Mouse (Mus musculus): ENCODE results near the gene Ylpm1. TPM values are rescaled to one million over a fixed set of nuclear protein-coding genes. Genes with fewer than 3 reads are reported as not detected.

The Ylpm1 gene
- total and polyA plus RNA-seq, 2 experiments = 5.2 to 16.9 TPM

- TF ChIP-seq CTCF (IDR thresholded peaks at IDR 0.05; ENCODE audit: low read depth, low read length) (no peak), POLR2A (IDR thresholded peaks at IDR 0.05; ENCODE audit: extremely low read depth, insufficient read depth, low read length) (no peak)
- H3K27ac ChIP-seq (replicated peaks; ENCODE audit: insufficient read depth, low read depth, low read length) = peak overlapping the region; percentile 72
- H3K27me3 ChIP-seq (ENCODE audit: control insufficient read depth, insufficient read depth, low read length) = no peaks in the 10 kb centered on the region
- peaks cover 3% of the 10 kb centered on the region for H3K4me1 ChIP-seq (ENCODE audit: control insufficient read depth, insufficient read depth, low read length)
- peaks cover 20% of the 10 kb centered on the region for H3K36me3 ChIP-seq (ENCODE audit: control insufficient read depth, insufficient read depth, low read length)
- peak overlapping the region; percentile 93 for H3K4me3 ChIP-seq (ENCODE audit: insufficient read depth, low read depth, low read length)
- H3K9ac ChIP-seq (ENCODE audit: low read depth, low read length) = peak overlapping the region; percentile 86
- H3K79me2 ChIP-seq (ENCODE audit: control insufficient read depth, insufficient read depth, low read length) = peaks cover 14% of the 10 kb centered on the region; the same call in 1 of the 2 replicates
- 4% methylated on average over 15 of the region's 15 CpGs for WGBS
- peak; percentile 71 for DNase-seq (ENCODE audit: extremely low read depth, low read depth, low spot score)
These were observed 26.3 kb upstream of the Ylpm1 start for GRCm38 (mm10) chr12:84969656-84970427.

DNA sequence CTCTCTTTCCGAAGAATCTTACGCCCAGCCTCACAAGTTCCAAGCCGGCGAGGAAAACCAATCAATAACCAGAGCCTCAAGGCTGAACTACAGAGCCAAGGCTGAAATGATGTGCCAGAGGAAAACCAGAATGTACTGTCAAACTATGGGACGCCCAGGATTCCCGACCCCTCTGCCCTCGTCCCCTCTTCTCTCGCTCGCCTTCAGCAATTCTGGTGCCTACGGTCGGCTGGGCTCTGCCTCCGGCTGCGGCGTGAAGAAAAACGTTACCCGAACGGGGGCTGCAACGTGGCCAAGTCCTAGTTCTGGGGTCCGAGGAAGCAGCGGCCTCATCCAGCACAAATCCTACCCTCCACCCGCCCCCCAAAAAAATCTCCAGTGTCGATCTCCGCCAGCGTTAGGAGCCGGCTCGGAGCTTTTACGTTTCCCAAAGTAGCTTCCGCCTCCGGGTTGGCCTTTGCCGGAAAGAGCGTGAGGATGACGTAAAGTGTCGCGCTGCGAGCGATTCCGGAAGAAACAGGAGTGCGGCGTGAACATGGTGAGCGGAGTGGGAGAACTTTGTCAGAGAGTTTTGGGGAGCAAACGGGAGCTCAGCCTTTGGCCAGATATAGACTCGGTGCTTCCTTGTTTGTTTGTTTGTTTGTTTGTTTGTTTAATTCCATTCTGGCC lies 25.6 kb upstream of the Ylpm1 start, which contains the start of the genes Fcf1 and Arel1:
TSS of gene Fcf1 (plus strand) at position 470 of the 669 bp plus-strand sequence.
TSS of gene Arel1 (minus strand) at position 473 of the 669 bp plus-strand sequence.
- Histone ChIP-seq H3K9ac (ENCODE audit: low read depth, low read length) (peak within 1 kb of the TSS; percentile 86), H3K4me1 (ENCODE audit: control insufficient read depth, insufficient read depth, low read length) (peaks cover 3% of the 10 kb centered on the region), H3K4me3 (ENCODE audit: insufficient read depth, low read depth, low read length) (peak within 1 kb of the TSS; percentile 93), H3K27me3 (ENCODE audit: control insufficient read depth, insufficient read depth, low read length) (no peaks in the 10 kb centered on the region), H3K79me2 (ENCODE audit: control insufficient read depth, insufficient read depth, low read length) (peaks cover 8% of the 10 kb centered on the region; the same call in 1 of the 2 replicates), H3K36me3 (ENCODE audit: control insufficient read depth, insufficient read depth, low read length) (peaks cover 23% of the 10 kb centered on the region), H3K27ac (replicated peaks; ENCODE audit: insufficient read depth, low read depth, low read length) (peak within 1 kb of the TSS; percentile 72)
- WGBS = under 1% methylated on average over 42 of the region's 42 CpGs
- DNase-seq (ENCODE audit: extremely low read depth, low read depth, low spot score) = peak; percentile 84
- TF ChIP-seq POLR2A (IDR thresholded peaks at IDR 0.05; ENCODE audit: extremely low read depth, insufficient read depth, low read length) (peak; percentile 56), CTCF (IDR thresholded peaks at IDR 0.05; ENCODE audit: low read depth, low read length) (no peak)

DNA sequence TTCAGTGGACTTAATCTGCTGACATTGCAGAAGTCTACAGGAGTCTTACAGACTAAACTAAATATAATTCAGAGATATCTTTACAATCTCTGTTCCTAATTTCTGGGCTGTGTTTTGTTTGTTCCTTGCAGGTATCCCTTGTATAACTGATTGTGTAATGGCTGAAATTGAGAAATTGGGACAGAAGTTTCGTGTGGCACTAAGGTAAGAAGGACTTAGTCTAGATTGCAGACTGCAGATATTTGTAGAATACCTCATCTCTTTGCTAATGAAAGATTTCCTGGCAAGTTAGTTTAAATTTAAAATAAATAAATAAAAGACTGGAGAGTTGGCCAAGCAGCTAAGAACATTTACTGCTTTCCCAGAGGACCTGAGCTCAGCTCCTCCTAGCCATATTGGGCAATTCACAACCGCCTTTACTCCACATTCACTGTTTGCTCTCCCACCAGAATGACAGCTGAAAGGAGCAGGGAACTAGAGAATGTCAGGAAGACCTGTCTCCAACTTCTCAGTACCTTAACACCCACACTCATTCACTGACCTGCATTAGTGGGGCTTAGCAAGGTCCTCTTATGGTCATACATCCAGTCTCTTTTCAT lies 16.8 kb upstream of the Ylpm1 start:
- Histone ChIP-seq H3K9ac (ENCODE audit: low read depth, low read length) (no peak overlapping the region), H3K36me3 (ENCODE audit: control insufficient read depth, insufficient read depth, low read length) (peaks cover 64% of the 10 kb centered on the region), H3K79me2 (ENCODE audit: control insufficient read depth, insufficient read depth, low read length) (no peaks in the 10 kb centered on the region), H3K27me3 (ENCODE audit: control insufficient read depth, insufficient read depth, low read length) (no peaks in the 10 kb centered on the region), H3K4me3 (ENCODE audit: insufficient read depth, low read depth, low read length) (no peak overlapping the region), H3K27ac (replicated peaks; ENCODE audit: insufficient read depth, low read depth, low read length) (peak overlapping the region; percentile 91), H3K4me1 (ENCODE audit: control insufficient read depth, insufficient read depth, low read length) (peaks cover 10% of the 10 kb centered on the region)
- DNase-seq (ENCODE audit: extremely low read depth, low read depth, low spot score) = peak; percentile 89
- TF ChIP-seq CTCF (IDR thresholded peaks at IDR 0.05; ENCODE audit: low read depth, low read length) = no peak
- no peak for TF ChIP-seq POLR2A (IDR thresholded peaks at IDR 0.05; ENCODE audit: extremely low read depth, insufficient read depth, low read length)
- WGBS = 16% methylated on average over 2 of the region's 2 CpGs

GRCm38 (mm10) chr12:84989456-84989855 lies 6.7 kb upstream of the Ylpm1 start:
- no peaks in the 10 kb centered on the region for H3K4me1 ChIP-seq (ENCODE audit: control insufficient read depth, insufficient read depth, low read length)
- H3K4me3 ChIP-seq (ENCODE audit: insufficient read depth, low read depth, low read length) = no peak overlapping the region
- TF ChIP-seq POLR2A (IDR thresholded peaks at IDR 0.05; ENCODE audit: extremely low read depth, insufficient read depth, low read length) = no peak
- no peak for TF ChIP-seq CTCF (IDR thresholded peaks at IDR 0.05; ENCODE audit: low read depth, low read length)
- no peak for DNase-seq (ENCODE audit: extremely low read depth, low read depth, low spot score)
- no peaks in the 10 kb centered on the region for H3K79me2 ChIP-seq (ENCODE audit: control insufficient read depth, insufficient read depth, low read length)
- WGBS = 81% methylated on average over 4 of the region's 4 CpGs
- no peak overlapping the region for H3K27ac ChIP-seq (replicated peaks; ENCODE audit: insufficient read depth, low read depth, low read length)
- no peak overlapping the region for H3K9ac ChIP-seq (ENCODE audit: low read depth, low read length)
- H3K27me3 ChIP-seq (ENCODE audit: control insufficient read depth, insufficient read depth, low read length) = no peaks in the 10 kb centered on the region
- H3K36me3 ChIP-seq (ENCODE audit: control insufficient read depth, insufficient read depth, low read length) = no peaks in the 10 kb centered on the region; the same call in 1 of the 2 replicates

GRCm38 (mm10) chr12:84995112-84995761 lies 884 bp upstream of the Ylpm1 start:
- Histone ChIP-seq H3K27ac (replicated peaks; ENCODE audit: insufficient read depth, low read depth, low read length) (no peak overlapping the region), H3K36me3 (ENCODE audit: control insufficient read depth, insufficient read depth, low read length) (no peaks in the 10 kb centered on the region; the same call in 1 of the 2 replicates), H3K79me2 (ENCODE audit: control insufficient read depth, insufficient read depth, low read length) (peaks cover 18% of the 10 kb centered on the region), H3K27me3 (ENCODE audit: control insufficient read depth, insufficient read depth, low read length) (no peaks in the 10 kb centered on the region), H3K4me3 (ENCODE audit: insufficient read depth, low read depth, low read length) (no peak overlapping the region), H3K9ac (ENCODE audit: low read depth, low read length) (no peak overlapping the region), H3K4me1 (ENCODE audit: control insufficient read depth, insufficient read depth, low read length) (peaks cover 16% of the 10 kb centered on the region)
- 97% methylated on average over 8 of the region's 9 CpGs for WGBS
- no peak for TF ChIP-seq POLR2A (IDR thresholded peaks at IDR 0.05; ENCODE audit: extremely low read depth, insufficient read depth, low read length)
- TF ChIP-seq CTCF (IDR thresholded peaks at IDR 0.05; ENCODE audit: low read depth, low read length) = no peak
- no peak for DNase-seq (ENCODE audit: extremely low read depth, low read depth, low spot score)
